Mouse (Mus musculus) hindbrain, embryonic 14.5 days (tissue): ENCODE measurements around the gene Mlkl. TPM values are rescaled to one million over a fixed set of nuclear protein-coding genes. Genes with fewer than 3 reads are reported as not detected.
"Not testable (repeated sequence)": the region's sequence is repeated elsewhere in the genome, so short reads cannot be mapped to it uniquely, and the experiment has no call there.

ENCODE experiments used
- ATAC-seq: fragments of 200-750 bp; cut with Nextera tagmentation; 2 replicates; pipeline ENCODE4 v1.8.0; 2017; ENCODE audit warnings: moderate number of reproducible peaks, mild to moderate bottlenecking, moderate TSS enrichment, moderate library complexity; ENCODE audit not compliant: low FRiP score
- DNase-seq: peaks from one replicate; pipeline ENCODE4 v3.0.0-alpha.2; 2015; ENCODE audit warnings: low spot score
- H3K27ac ChIP-seq: fragments of 300-500 bp; sonication (generic); 2 replicates; pipeline ENCODE4 v1.5.1; 2014; ENCODE audit warnings: mild to moderate bottlenecking, moderate library complexity
- H3K27me3 ChIP-seq: fragments of 300-500 bp; sonication (generic); 2 replicates; pipeline ENCODE4 v1.6.1; 2014; ENCODE audit warnings: mild to moderate bottlenecking, low read length, mixed read lengths; ENCODE audit not compliant: control insufficient read depth, insufficient read depth
- H3K36me3 ChIP-seq: fragments of 300-500 bp; sonication (generic); replicated peaks from 2 replicates; pipeline ENCODE4 v1.6.1; 2014; ENCODE audit not compliant: control insufficient read depth, insufficient read depth
- H3K4me1 ChIP-seq: fragments of 300-500 bp; sonication (generic); replicated peaks from 2 replicates; pipeline ENCODE4 v1.6.1; 2014; ENCODE audit warnings: antibody characterized with exemption, low read length, mixed read lengths; ENCODE audit not compliant: control insufficient read depth, insufficient read depth
- H3K4me2 ChIP-seq: fragments of 300-500 bp; sonication (generic); replicated peaks from 2 replicates; pipeline ENCODE4 v1.6.1; 2014; ENCODE audit warnings: mild to moderate bottlenecking, moderate library complexity
- H3K4me3 ChIP-seq: fragments of 300-500 bp; sonication (generic); replicated peaks from 2 replicates; pipeline ENCODE4 v1.5.1; 2014; ENCODE audit warnings: mild to moderate bottlenecking, low read length
- H3K9ac ChIP-seq: fragments of 300-500 bp; sonication (generic); 2 replicates; pipeline ENCODE4 v1.6.1; 2014
- H3K9me3 ChIP-seq: fragments of 300-500 bp; sonication (generic); 2 replicates; pipeline ENCODE4 v1.6.1; 2016; ENCODE audit warnings: low read length; ENCODE audit not compliant: control insufficient read depth
- WGBS: fragments of 180-500 bp; shearing (Covaris S2); extraction: QIAGEN DNeasy Blood & Tissue Kit; methylation state at CpG from one replicate; pipeline ENCODE4 v1.1.7; 2014; 5-methylcytosine and 5-hydroxymethylcytosine counted together
- polyA plus RNA-seq: library from polyadenylated mRNA; unstranded; fragments of >200 nt; fragmentation: Nextera tagmentation; extraction: Ambion mirVana; gene quantifications from 2 replicates; pipeline ENCODE4 v1.2.1, GENCODE M21; 2014

The Mlkl gene
- polyA plus RNA-seq, 1 experiment from 2014 or later: 0.47 TPM

GRCm38 (mm10) chr8:111303076-111303803, 34.7 kb downstream of the Mlkl start:
- 88% methylated on average over 5 of the region's 5 CpGs for WGBS
- not testable (repeated sequence) for H3K9me3 ChIP-seq, ATAC-seq, H3K36me3 ChIP-seq, H3K27ac ChIP-seq, H3K4me3 ChIP-seq, H3K27me3 ChIP-seq, H3K9ac ChIP-seq, H3K4me1 ChIP-seq, H3K4me2 ChIP-seq, DNase-seq

GRCm38 (mm10) chr8:111300597-111301546, 37.1 kb downstream of the Mlkl start:
- no peaks in the 10 kb centered on the region for H3K9me3 ChIP-seq
- peak overlapping the region; percentile 65; the same call in 1 of the 2 replicates for H3K4me3 ChIP-seq
- H3K27ac ChIP-seq: no peak overlapping the region
- peak overlapping the region; percentile 26; the same call in 1 of the 2 replicates for H3K4me2 ChIP-seq
- ATAC-seq (no peak), DNase-seq (no peak)
- H3K9ac ChIP-seq: no peak overlapping the region
- 66% methylated on average over 11 of the region's 11 CpGs for WGBS
- no peaks in the 10 kb centered on the region for H3K27me3 ChIP-seq
- peaks cover 10% of the 10 kb centered on the region for H3K36me3 ChIP-seq
- peaks cover 5% of the 10 kb centered on the region; the same call in 1 of the 2 replicates for H3K4me1 ChIP-seq

- peak; percentile 91 for DNase-seq
- Histone ChIP-seq H3K9me3 (no peaks in the 10 kb centered on the region), H3K27me3 (no peaks in the 10 kb centered on the region), H3K27ac (peak within 1 kb of the TSS; percentile 71), H3K4me3 (peak within 1 kb of the TSS; percentile 65), H3K9ac (peak within 1 kb of the TSS; percentile 75), H3K4me2 (peak within 1 kb of the TSS; percentile 77), H3K36me3 (peaks cover 17% of the 10 kb centered on the region), H3K4me1 (peaks cover 5% of the 10 kb centered on the region; the same call in 1 of the 2 replicates)
- ATAC-seq: peak; percentile 100
- WGBS: under 1% methylated on average over 67 of the region's 67 CpGs
These were observed 38.0 kb downstream of the Mlkl start, which contains the start of gene Rfwd3 for GRCm38 (mm10) chr8:111299821-111300568. Gene Rfwd3, minus strand, starts transcription at chr8:111300222.

- H3K4me3 ChIP-seq: peak overlapping the region; percentile 65
- WGBS: under 1% methylated on average over 28 of the region's 28 CpGs
- DNase-seq (no peak), ATAC-seq (no peak; the same call in 1 of the 2 replicates)
- H3K9me3 ChIP-seq: no peaks in the 10 kb centered on the region
- H3K9ac ChIP-seq: peak overlapping the region; percentile 75
- H3K27me3 ChIP-seq: no peaks in the 10 kb centered on the region
- H3K36me3 ChIP-seq: peaks cover 22% of the 10 kb centered on the region
- H3K4me2 ChIP-seq: peak overlapping the region; percentile 77
- peaks cover 5% of the 10 kb centered on the region; the same call in 1 of the 2 replicates for H3K4me1 ChIP-seq
- H3K27ac ChIP-seq: peak overlapping the region; percentile 71
These were observed 38.6 kb downstream of the Mlkl start for GRCm38 (mm10) chr8:111299363-111299820.

- Histone ChIP-seq H3K4me2 (no peak overlapping the region), H3K27me3 (no peaks in the 10 kb centered on the region), H3K4me1 (peaks cover 5% of the 10 kb centered on the region; the same call in 1 of the 2 replicates), H3K36me3 (peaks cover 36% of the 10 kb centered on the region), H3K27ac (no peak overlapping the region), H3K9me3 (no peaks in the 10 kb centered on the region), H3K9ac (peak overlapping the region; percentile 10; the same call in 1 of the 2 replicates), H3K4me3 (no peak overlapping the region)
- no peak for ATAC-seq
- 88% methylated on average over 1 of the region's 1 CpGs for WGBS
- DNase-seq: no peak
These were observed 40.0 kb downstream of the Mlkl start for GRCm38 (mm10) chr8:111298011-111298410.

GRCm38 (mm10) chr8:111291733-111292132, 46.2 kb downstream of the Mlkl start:
- no peak overlapping the region for H3K4me3 ChIP-seq
- ATAC-seq: no peak
- no peak overlapping the region for H3K9ac ChIP-seq
- H3K4me2 ChIP-seq: no peak overlapping the region
- WGBS: 96% methylated on average over 7 of the region's 7 CpGs
- no peak overlapping the region for H3K27ac ChIP-seq
- H3K9me3 ChIP-seq: no peaks in the 10 kb centered on the region
- no peak for DNase-seq
- H3K36me3 ChIP-seq: peaks cover 93% of the 10 kb centered on the region
- no peaks in the 10 kb centered on the region for H3K27me3 ChIP-seq
- H3K4me1 ChIP-seq: no peaks in the 10 kb centered on the region

GRCm38 (mm10) chr8:111290586-111290985, 47.4 kb downstream of the Mlkl start:
- no peak overlapping the region for H3K4me2 ChIP-seq
- WGBS: 95% methylated on average over 7 of the region's 7 CpGs
- H3K27ac ChIP-seq: no peak overlapping the region
- no peaks in the 10 kb centered on the region for H3K4me1 ChIP-seq
- ATAC-seq (no peak), DNase-seq (no peak)
- H3K4me3 ChIP-seq: no peak overlapping the region
- peaks cover 96% of the 10 kb centered on the region for H3K36me3 ChIP-seq
- no peaks in the 10 kb centered on the region for H3K9me3 ChIP-seq
- H3K27me3 ChIP-seq: no peaks in the 10 kb centered on the region
- H3K9ac ChIP-seq: no peak overlapping the region

GRCm38 (mm10) chr8:111285603-111286002, 52.4 kb downstream of the Mlkl start:
- H3K4me1 ChIP-seq: no peaks in the 10 kb centered on the region
- peaks cover 92% of the 10 kb centered on the region for H3K36me3 ChIP-seq
- ATAC-seq (no peak), DNase-seq (no peak)
- H3K4me2 ChIP-seq: no peak overlapping the region
- H3K4me3 ChIP-seq: no peak overlapping the region
- no peak overlapping the region for H3K27ac ChIP-seq
- H3K27me3 ChIP-seq: no peaks in the 10 kb centered on the region
- 97% methylated on average over 4 of the region's 4 CpGs for WGBS
- H3K9me3 ChIP-seq: no peaks in the 10 kb centered on the region
- H3K9ac ChIP-seq: no peak overlapping the region
